Mouse (Mus musculus): ENCODE results near the gene Fam117b. TPM values are rescaled to one million over a fixed set of nuclear protein-coding genes. Genes with fewer than 3 reads are reported as not detected.

Gene Fam117b
- polyA plus RNA-seq (2014; fragmentation: Nextera tagmentation; extraction: Ambion mirVana): 54.7 and 59.5 TPM in 2 replicates

- ATAC-seq (ENCODE audit: low read depth): peak; percentile 97
- peak within 1 kb of the TSS; percentile 99 for H3K27ac ChIP-seq (ENCODE audit: low read depth, low read length)
- H3K36me3 ChIP-seq (ENCODE audit: control insufficient read depth, insufficient read depth, low read length): no peaks in the 10 kb centered on the region
- peak within 1 kb of the TSS; percentile 98 for H3K9ac ChIP-seq (replicated peaks; ENCODE audit: low read depth, low read length)
- WGBS: under 1% methylated on average over 64 of the region's 72 CpGs
- peaks cover 18% of the 10 kb centered on the region for H3K4me1 ChIP-seq (ENCODE audit: control insufficient read depth, insufficient read depth, low read length)
- H3K9me3 ChIP-seq (ENCODE audit: control insufficient read depth, low read length): no peaks in the 10 kb centered on the region
- H3K4me2 ChIP-seq (ENCODE audit: low read depth, low read length): peak within 1 kb of the TSS; percentile 81
- H3K27me3 ChIP-seq (ENCODE audit: control insufficient read depth, insufficient read depth, low read length): peaks cover 3% of the 10 kb centered on the region; the same call in 1 of the 2 replicates
- H3K4me3 ChIP-seq (ENCODE audit: low read depth, low read length): peak within 1 kb of the TSS; percentile 97
These were observed at the start of gene Fam117b for GRCm38 (mm10) chr1:59912413-59913157. Gene Fam117b (plus strand): TSS chr1:59913006.

DNA sequence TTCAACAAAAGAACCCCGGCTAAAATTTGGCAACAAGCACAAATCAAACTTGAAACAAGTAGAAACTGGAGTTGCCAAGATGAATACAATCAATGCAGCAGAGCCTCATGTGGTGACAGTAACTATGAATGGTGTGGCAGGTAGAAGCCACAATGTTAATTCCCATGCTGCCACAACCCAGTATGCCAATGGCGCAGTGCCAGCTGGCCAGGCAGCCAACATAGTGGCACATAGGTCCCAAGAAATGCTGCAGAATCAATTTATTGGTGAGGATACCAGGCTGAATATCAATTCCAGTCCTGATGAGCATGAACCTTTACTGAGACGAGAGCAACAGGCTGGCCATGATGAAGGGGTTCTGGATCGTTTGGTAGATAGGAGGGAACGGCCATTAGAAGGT lies 44.8 kb upstream of the Fam117b start:
- H3K27me3 ChIP-seq (ENCODE audit: control insufficient read depth, insufficient read depth, low read length): no peaks in the 10 kb centered on the region
- H3K27ac ChIP-seq (ENCODE audit: low read depth, low read length): no peak overlapping the region
- no peak overlapping the region for H3K4me2 ChIP-seq (ENCODE audit: low read depth, low read length)
- no peak for ATAC-seq (ENCODE audit: low read depth)
- 94% methylated on average over 5 of the region's 5 CpGs for whole genome bisulfite sequencing
- no peak overlapping the region for H3K4me3 ChIP-seq (ENCODE audit: low read depth, low read length)
- H3K4me1 ChIP-seq (ENCODE audit: control insufficient read depth, insufficient read depth, low read length): no peaks in the 10 kb centered on the region
- no peak overlapping the region for H3K9ac ChIP-seq (replicated peaks; ENCODE audit: low read depth, low read length)
- peaks cover 37% of the 10 kb centered on the region for H3K36me3 ChIP-seq (ENCODE audit: control insufficient read depth, insufficient read depth, low read length)
- no peaks in the 10 kb centered on the region for H3K9me3 ChIP-seq (ENCODE audit: control insufficient read depth, low read length)

DNA sequence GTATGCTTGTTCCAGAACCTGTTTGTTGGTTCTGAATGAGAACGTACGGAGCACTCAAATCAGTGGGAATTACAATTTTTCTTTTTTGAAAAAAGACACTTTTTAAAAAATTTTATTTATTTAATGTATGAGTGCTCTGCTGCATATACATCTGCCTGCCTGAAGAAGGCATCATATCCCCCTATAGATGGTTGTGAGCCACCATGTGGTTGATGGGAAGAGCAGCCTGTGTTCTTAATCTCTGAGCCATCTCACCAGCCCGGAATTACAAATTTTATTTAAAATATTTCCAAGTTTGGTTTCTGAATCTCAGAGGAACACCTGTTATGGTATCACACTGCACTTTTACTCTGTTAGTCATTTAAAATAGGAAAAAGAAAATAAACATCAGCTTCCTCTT lies 38.8 kb upstream of the Fam117b start:
- H3K9ac ChIP-seq (replicated peaks; ENCODE audit: low read depth, low read length): no peak overlapping the region
- 93% methylated on average over 3 of the region's 3 CpGs for WGBS
- no peaks in the 10 kb centered on the region for H3K4me1 ChIP-seq (ENCODE audit: control insufficient read depth, insufficient read depth, low read length)
- H3K36me3 ChIP-seq (ENCODE audit: control insufficient read depth, insufficient read depth, low read length): peaks cover 10% of the 10 kb centered on the region
- no peak overlapping the region for H3K4me2 ChIP-seq (ENCODE audit: low read depth, low read length)
- no peak overlapping the region for H3K27ac ChIP-seq (ENCODE audit: low read depth, low read length)
- H3K27me3 ChIP-seq (ENCODE audit: control insufficient read depth, insufficient read depth, low read length): no peaks in the 10 kb centered on the region
- ATAC-seq (ENCODE audit: low read depth): no peak
- H3K9me3 ChIP-seq (ENCODE audit: control insufficient read depth, low read length): no peaks in the 10 kb centered on the region
- H3K4me3 ChIP-seq (ENCODE audit: low read depth, low read length): no peak overlapping the region

DNA sequence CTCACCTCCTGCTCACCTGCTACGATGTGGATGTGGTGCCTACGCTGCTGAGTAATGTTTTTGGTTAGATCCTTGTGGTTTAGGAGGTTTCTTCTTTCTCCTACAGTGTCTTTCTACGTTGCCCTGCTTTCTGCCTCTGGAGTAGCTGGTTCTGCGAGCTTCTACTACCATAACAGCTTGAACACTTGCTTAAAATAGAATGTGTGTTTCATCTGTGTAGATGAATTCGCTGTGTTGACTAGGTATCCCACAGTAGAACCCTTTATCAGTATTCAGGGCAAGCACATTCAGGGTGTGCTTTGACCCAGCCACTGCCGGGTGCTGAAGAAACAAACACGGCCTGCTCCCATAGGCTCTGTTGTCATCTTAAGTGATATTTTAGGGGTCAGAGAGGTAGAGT lies 34.7 kb upstream of the Fam117b start:
- H3K9me3 ChIP-seq (ENCODE audit: control insufficient read depth, low read length): no peaks in the 10 kb centered on the region
- no peak overlapping the region for H3K9ac ChIP-seq (replicated peaks; ENCODE audit: low read depth, low read length)
- no peak overlapping the region for H3K27ac ChIP-seq (ENCODE audit: low read depth, low read length)
- no peak overlapping the region for H3K4me2 ChIP-seq (ENCODE audit: low read depth, low read length)
- H3K4me3 ChIP-seq (ENCODE audit: low read depth, low read length): no peak overlapping the region
- no peaks in the 10 kb centered on the region for H3K36me3 ChIP-seq (ENCODE audit: control insufficient read depth, insufficient read depth, low read length)
- no peaks in the 10 kb centered on the region for H3K4me1 ChIP-seq (ENCODE audit: control insufficient read depth, insufficient read depth, low read length)
- H3K27me3 ChIP-seq (ENCODE audit: control insufficient read depth, insufficient read depth, low read length): no peaks in the 10 kb centered on the region
- 95% methylated on average over 7 of the region's 7 CpGs for WGBS
- ATAC-seq (ENCODE audit: low read depth): no peak

- peak; percentile 58; the same call in 1 of the 2 replicates for ATAC-seq (ENCODE audit: low read depth)
- Histone ChIP-seq H3K27me3 (ENCODE audit: control insufficient read depth, insufficient read depth, low read length) (no peaks in the 10 kb centered on the region), H3K36me3 (ENCODE audit: control insufficient read depth, insufficient read depth, low read length) (no peaks in the 10 kb centered on the region), H3K27ac (ENCODE audit: low read depth, low read length) (no peak overlapping the region), H3K9me3 (ENCODE audit: control insufficient read depth, low read length) (no peaks in the 10 kb centered on the region), H3K4me1 (ENCODE audit: control insufficient read depth, insufficient read depth, low read length) (no peaks in the 10 kb centered on the region), H3K4me2 (ENCODE audit: low read depth, low read length) (no peak overlapping the region), H3K9ac (replicated peaks; ENCODE audit: low read depth, low read length) (no peak overlapping the region), H3K4me3 (ENCODE audit: low read depth, low read length) (no peak overlapping the region)
- 33% methylated on average over 3 of the region's 3 CpGs for WGBS
These were observed 29.3 kb upstream of the Fam117b start for GRCm38 (mm10) chr1:59883349-59884134.

- no peak overlapping the region for H3K27ac ChIP-seq (ENCODE audit: low read depth, low read length)
- 61% methylated on average over 4 of the region's 4 CpGs for WGBS
These were observed 25.9 kb upstream of the Fam117b start for GRCm38 (mm10) chr1:59886899-59887298.

DNA sequence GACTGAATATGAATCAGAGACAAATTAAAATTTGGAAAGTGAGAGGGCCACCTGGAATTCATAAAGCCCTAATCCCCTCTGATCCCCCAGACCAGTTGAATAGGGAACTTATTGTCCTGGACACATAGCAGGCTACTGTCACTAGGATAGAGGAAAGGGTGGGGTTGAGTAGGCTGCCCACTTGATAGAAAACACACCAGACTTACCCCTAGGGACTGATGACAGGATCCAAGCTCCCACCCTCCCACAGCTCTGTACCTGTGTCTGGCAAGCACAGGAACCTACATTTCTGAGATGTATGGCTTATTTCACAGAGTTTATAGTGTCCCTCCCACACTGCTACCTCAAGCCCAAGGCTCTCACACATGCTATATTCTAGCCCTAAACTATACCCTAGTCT lies 24.8 kb upstream of the Fam117b start:
- Histone ChIP-seq H3K36me3 (ENCODE audit: control insufficient read depth, insufficient read depth, low read length) (no peaks in the 10 kb centered on the region), H3K27ac (ENCODE audit: low read depth, low read length) (no peak overlapping the region), H3K9me3 (ENCODE audit: control insufficient read depth, low read length) (no peaks in the 10 kb centered on the region), H3K4me1 (ENCODE audit: control insufficient read depth, insufficient read depth, low read length) (no peaks in the 10 kb centered on the region), H3K9ac (replicated peaks; ENCODE audit: low read depth, low read length) (no peak overlapping the region), H3K27me3 (ENCODE audit: control insufficient read depth, insufficient read depth, low read length) (no peaks in the 10 kb centered on the region), H3K4me3 (ENCODE audit: low read depth, low read length) (no peak overlapping the region), H3K4me2 (ENCODE audit: low read depth, low read length) (no peak overlapping the region)
- ATAC-seq (ENCODE audit: low read depth): no peak

More at GRCm38 (mm10) chr1:59886899-59887298, 25.9 kb upstream of the Fam117b start:
- H3K4me3 ChIP-seq (ENCODE audit: low read depth, low read length): no peak overlapping the region
- H3K9ac ChIP-seq (replicated peaks; ENCODE audit: low read depth, low read length): no peak overlapping the region
- ATAC-seq (ENCODE audit: low read depth): no peak
- H3K4me1 ChIP-seq (ENCODE audit: control insufficient read depth, insufficient read depth, low read length): no peaks in the 10 kb centered on the region
- H3K9me3 ChIP-seq (ENCODE audit: control insufficient read depth, low read length): no peaks in the 10 kb centered on the region
- no peaks in the 10 kb centered on the region for H3K27me3 ChIP-seq (ENCODE audit: control insufficient read depth, insufficient read depth, low read length)
- H3K4me2 ChIP-seq (ENCODE audit: low read depth, low read length): no peak overlapping the region
- no peaks in the 10 kb centered on the region for H3K36me3 ChIP-seq (ENCODE audit: control insufficient read depth, insufficient read depth, low read length)

GRCm38 (mm10) chr1:59891185-59891584 lies 21.6 kb upstream of the Fam117b start:
- no peak overlapping the region for H3K4me3 ChIP-seq (ENCODE audit: low read depth, low read length)
- H3K4me2 ChIP-seq (ENCODE audit: low read depth, low read length): no peak overlapping the region
- H3K9me3 ChIP-seq (ENCODE audit: control insufficient read depth, low read length): no peaks in the 10 kb centered on the region
- H3K4me1 ChIP-seq (ENCODE audit: control insufficient read depth, insufficient read depth, low read length): no peaks in the 10 kb centered on the region
- WGBS: 87% methylated on average over 4 of the region's 4 CpGs
- no peak for ATAC-seq (ENCODE audit: low read depth)
- H3K9ac ChIP-seq (replicated peaks; ENCODE audit: low read depth, low read length): no peak overlapping the region
- H3K27ac ChIP-seq (ENCODE audit: low read depth, low read length): no peak overlapping the region
- H3K36me3 ChIP-seq (ENCODE audit: control insufficient read depth, insufficient read depth, low read length): no peaks in the 10 kb centered on the region
- H3K27me3 ChIP-seq (ENCODE audit: control insufficient read depth, insufficient read depth, low read length): no peaks in the 10 kb centered on the region

- 90% methylated on average over 8 of the region's 8 CpGs for WGBS
- Histone ChIP-seq H3K27me3 (ENCODE audit: control insufficient read depth, insufficient read depth, low read length) (no peaks in the 10 kb centered on the region), H3K4me1 (ENCODE audit: control insufficient read depth, insufficient read depth, low read length) (no peaks in the 10 kb centered on the region), H3K36me3 (ENCODE audit: control insufficient read depth, insufficient read depth, low read length) (no peaks in the 10 kb centered on the region), H3K4me2 (ENCODE audit: low read depth, low read length) (no peak overlapping the region), H3K4me3 (ENCODE audit: low read depth, low read length) (no peak overlapping the region), H3K9me3 (ENCODE audit: control insufficient read depth, low read length) (no peaks in the 10 kb centered on the region), H3K9ac (replicated peaks; ENCODE audit: low read depth, low read length) (no peak overlapping the region), H3K27ac (ENCODE audit: low read depth, low read length) (no peak overlapping the region)
- ATAC-seq (ENCODE audit: low read depth): no peak
These were observed 20.0 kb upstream of the Fam117b start for GRCm38 (mm10) chr1:59892777-59893176.
